Mouse (Mus musculus) MEL (cell line): ENCODE results near the gene Krt26. TPM values are rescaled to one million over a fixed set of nuclear protein-coding genes. Genes with fewer than 3 reads are reported as not detected.

Experiments used
- DNase-seq: peaks from one replicate; pipeline ENCODE4 v3.0.0; 2011; ENCODE audit warnings: low read depth, low spot score
- H3K27ac ChIP-seq: 2 replicates; pipeline ENCODE4 v1.5.1; 2012; ENCODE audit warnings: low read depth, mild to moderate bottlenecking, control low read depth, low read length, moderate library complexity; ENCODE audit not compliant: control insufficient read depth
- H3K27me3 ChIP-seq, 2 experiments: fragments of 150-350 bp in 1 of 2; sonication (generic) in 1 of 2; 2 replicates each; pipeline ENCODE4 v1.6.1; 2012; ENCODE audit warnings: low read length in 2 of 2, mild to moderate bottlenecking in 2 of 2, improper control_type of control experiment in 1 of 2, moderate library complexity in 1 of 2; ENCODE audit not compliant: insufficient read depth in 2 of 2, control insufficient read depth in 1 of 2
- H3K36me3 ChIP-seq, 2 experiments: 2 replicates each; pipeline ENCODE4 v1.6.1; 2012 to 2014; ENCODE audit warnings: low read length in 2 of 2, improper control_type of control experiment in 1 of 2, inconsistent platforms in 1 of 2, mild to moderate bottlenecking in 1 of 2; ENCODE audit not compliant: insufficient read depth in 2 of 2, control insufficient read depth in 1 of 2
- H3K4me1 ChIP-seq, 2 experiments: fragments of 150-350 bp in 1 of 2; sonication (generic) in 1 of 2; 2 replicates each; pipeline ENCODE4 v1.6.1; 2012; ENCODE audit warnings: low read length in 2 of 2, improper control_type of control experiment in 1 of 2, mild to moderate bottlenecking in 1 of 2; ENCODE audit not compliant: insufficient read depth in 2 of 2, control insufficient read depth in 1 of 2
- H3K4me3 ChIP-seq, 2 experiments: fragments of 150-350 bp in 1 of 2; sonication (generic) in 1 of 2; 2 replicates each; pipeline ENCODE4 v1.5.1; 2012; ENCODE audit warnings: low read depth in 2 of 2, low read length in 2 of 2, mild to moderate bottlenecking in 2 of 2, moderate library complexity in 2 of 2, control low read depth in 1 of 2, improper control_type of control experiment in 1 of 2; ENCODE audit not compliant: control insufficient read depth in 1 of 2, insufficient read depth in 1 of 2
- H3K79me2 ChIP-seq: 2 replicates; pipeline ENCODE4 v1.6.1; 2012; ENCODE audit warnings: mild to moderate bottlenecking, low read length, moderate library complexity; ENCODE audit not compliant: control insufficient read depth, poor library complexity, insufficient read depth
- H3K9ac ChIP-seq: 2 replicates; pipeline ENCODE4 v1.6.1; 2012; ENCODE audit warnings: low read depth, mild to moderate bottlenecking, control low read depth, low read length, moderate library complexity; ENCODE audit not compliant: control insufficient read depth, poor library complexity, severe bottlenecking
- H3K9me3 ChIP-seq: fragments of 150-350 bp; sonication (generic); replicated peaks from 2 replicates; pipeline ENCODE4 v1.6.1; 2012; ENCODE audit warnings: mild to moderate bottlenecking, low read length, improper control_type of control experiment, moderate library complexity; ENCODE audit not compliant: insufficient read depth
- BHLHE40 ChIP-seq: IDR thresholded peaks from 2 replicates; pipeline ENCODE4 v1.6.1; 2012; ENCODE audit warnings: low read depth, mild to moderate bottlenecking, inconsistent platforms, low read length, improper control_type of control experiment, borderline replicate concordance
- CTCF ChIP-seq, 3 experiments: IDR thresholded peaks in 2 of 3; conservative IDR thresholded peaks in 1 of 3; 2 replicates each; pipeline ENCODE4 v1.5.1; 2011 to 2012; ENCODE audit warnings: low read length in 3 of 3, low read depth in 2 of 3, mild to moderate bottlenecking in 2 of 3, improper control_type of control experiment in 1 of 3, inconsistent platforms in 1 of 3, mixed read lengths in 1 of 3, moderate library complexity in 1 of 3; ENCODE audit not compliant: control insufficient read depth in 1 of 3, insufficient read depth in 1 of 3, poor library complexity in 1 of 3, severe bottlenecking in 1 of 3
- EP300 ChIP-seq, 2 experiments: IDR thresholded peaks; 2 replicates each; pipeline ENCODE4 v1.6.1; 2011; ENCODE audit warnings: improper control_type of control experiment in 2 of 2, low read length in 2 of 2, low read depth in 1 of 2, mild to moderate bottlenecking in 1 of 2
- ETS1 ChIP-seq: IDR thresholded peaks from 2 replicates; pipeline ENCODE4 v1.6.1; 2012; ENCODE audit warnings: low read depth, mild to moderate bottlenecking, inconsistent platforms, low read length, improper control_type of control experiment, moderate library complexity
- HCFC1 ChIP-seq: IDR thresholded peaks from 2 replicates; pipeline ENCODE4 v1.6.1; 2012; ENCODE audit warnings: low read depth, mild to moderate bottlenecking, inconsistent platforms, low read length, improper control_type of control experiment, moderate library complexity
- KAT2A ChIP-seq: conservative IDR thresholded peaks from 2 replicates; pipeline ENCODE4 v1.6.1; 2012; ENCODE audit warnings: low read depth, low read length, improper control_type of control experiment, inconsistent platforms
- MAFK ChIP-seq: IDR thresholded peaks from 2 replicates; pipeline ENCODE4 v1.6.1; 2011; ENCODE audit warnings: low read depth, mild to moderate bottlenecking, low read length, improper control_type of control experiment, borderline replicate concordance
- MAZ ChIP-seq: IDR thresholded peaks from 2 replicates; pipeline ENCODE4 v1.6.1; 2012; ENCODE audit warnings: low read depth, mild to moderate bottlenecking, inconsistent platforms, low read length, improper control_type of control experiment
- MXI1 ChIP-seq: IDR thresholded peaks from 2 replicates; pipeline ENCODE4 v1.6.1; 2011; ENCODE audit warnings: mild to moderate bottlenecking, low read depth, low read length, improper control_type of control experiment
- MYB ChIP-seq: IDR thresholded peaks from 2 replicates; pipeline ENCODE4 v1.6.1; 2011; ENCODE audit warnings: mild to moderate bottlenecking, low read depth, low read length, improper control_type of control experiment
- NRF1 ChIP-seq: IDR thresholded peaks from 2 replicates; pipeline ENCODE4 v1.6.1; 2014; ENCODE audit warnings: low read depth, mild to moderate bottlenecking, inconsistent platforms, low read length, improper control_type of control experiment, moderate library complexity; ENCODE audit not compliant: poor library complexity, insufficient read depth, severe bottlenecking
- POLR2A ChIP-seq, 2 experiments: IDR thresholded peaks; 2 replicates each; pipeline ENCODE4 v1.6.1; 2011 to 2012; ENCODE audit warnings: low read length in 2 of 2, mild to moderate bottlenecking in 2 of 2, control low read depth in 1 of 2, improper control_type of control experiment in 1 of 2, low read depth in 1 of 2, moderate library complexity in 1 of 2; ENCODE audit not compliant: control insufficient read depth in 1 of 2, insufficient read depth in 1 of 2, poor library complexity in 1 of 2
- SMC3 ChIP-seq: IDR thresholded peaks from 2 replicates; pipeline ENCODE4 v1.6.1; 2011; ENCODE audit warnings: low read depth, low read length, improper control_type of control experiment
- TAL1 ChIP-seq: IDR thresholded peaks from 2 replicates; pipeline ENCODE4 v1.6.1; 2012; ENCODE audit warnings: mild to moderate bottlenecking, inconsistent platforms, low read length, moderate library complexity, mixed read lengths
- TBP ChIP-seq: IDR thresholded peaks from 2 replicates; pipeline ENCODE4 v1.8.0; 2011; ENCODE audit warnings: low read depth, low read length, improper control_type of control experiment
- UBTF ChIP-seq: IDR thresholded peaks from 2 replicates; pipeline ENCODE4 v1.6.1; 2012; ENCODE audit warnings: low read depth, mild to moderate bottlenecking, inconsistent platforms, low read length, improper control_type of control experiment, moderate library complexity, borderline replicate concordance; ENCODE audit not compliant: insufficient read depth
- USF1 ChIP-seq: IDR thresholded peaks from 2 replicates; pipeline ENCODE4 v1.6.1; 2014; ENCODE audit warnings: low read depth, mild to moderate bottlenecking, inconsistent platforms, low read length, improper control_type of control experiment, moderate library complexity
- USF2 ChIP-seq, 2 experiments: IDR thresholded peaks; 2 replicates each; pipeline ENCODE4 v1.6.1; 2011 to 2012; ENCODE audit warnings: improper control_type of control experiment in 2 of 2, low read length in 2 of 2, borderline replicate concordance in 1 of 2, inconsistent platforms in 1 of 2, low read depth in 1 of 2, mild to moderate bottlenecking in 1 of 2; ENCODE audit not compliant: insufficient read depth in 1 of 2
- ZNF384 ChIP-seq: IDR thresholded peaks from 2 replicates; pipeline ENCODE4 v1.6.1; 2012; ENCODE audit warnings: low read depth, mild to moderate bottlenecking, inconsistent platforms, low read length, improper control_type of control experiment
- polyA plus RNA-seq, 2 experiments: library from polyadenylated mRNA; stranded (reverse) in 1 of 2; unstranded in 1 of 2; fragments of >175 nt in 1 of 2; fragments of >200 nt in 1 of 2; gene quantifications; 2 replicates each; pipeline versions ENCODE4 v1.2.1 to v1.2.4; 2012; ENCODE audit warnings: low replicate concordance in 2 of 2, low read depth in 1 of 2; ENCODE audit not compliant: insufficient read length in 2 of 2, insufficient read depth in 1 of 2, missing spikeins in 1 of 2
- total RNA-seq: library from RNA; depleted of rRNA; stranded (reverse); fragments of 300-350 nt; gene quantifications from 2 replicates; pipeline ENCODE4 v1.2.3, GENCODE M21; 2012; rRNA removed

The Krt26 gene
- total RNA-seq, result not detected in 2 replicates
- polyA plus RNA-seq, result not detected

DNA sequence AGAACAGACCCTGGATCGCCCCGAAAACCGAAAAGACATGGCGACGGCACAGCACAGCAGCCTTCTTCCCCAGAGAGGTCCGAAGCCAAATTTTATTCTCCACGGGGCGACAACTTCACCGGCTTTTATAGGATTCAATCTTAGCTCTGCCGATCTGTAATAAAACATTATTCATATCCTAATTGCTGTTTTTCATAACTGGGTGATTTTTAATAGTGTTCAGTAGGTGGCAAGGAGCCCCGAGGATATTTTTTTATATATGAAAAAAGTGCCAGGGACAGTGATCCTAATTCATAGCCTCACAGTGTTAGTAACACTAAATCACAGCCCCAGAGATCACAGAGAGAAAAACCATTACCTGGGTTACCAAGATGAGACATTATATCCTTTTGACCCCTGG, at the start of gene Krt26:
Krt26 (minus strand) TSS at position 101 of the 400 bp plus-strand sequence.
- no peak for TF ChIP-seq USF2 (IDR thresholded peaks at IDR 0.05; ENCODE audit: borderline replicate concordance in 1 of 2, insufficient read depth in 1 of 2, low read depth in 1 of 2, low read length in 2 of 2)
- TF ChIP-seq BHLHE40, result no peak
- TF ChIP-seq MXI1, result no peak
- TF ChIP-seq TBP, result no peak
- TF ChIP-seq ZNF384, result no peak
- no peak for TF ChIP-seq CTCF (IDR thresholded peaks at IDR 0.05 in 2 of 3, conservative IDR thresholded peaks at IDR 0.05 in 1 of 3; ENCODE audit: control insufficient read depth in 1 of 3, insufficient read depth in 1 of 3, low read depth in 2 of 3, low read length in 3 of 3, poor library complexity in 1 of 3, severe bottlenecking in 1 of 3)
- no peak for TF ChIP-seq MYB
- TF ChIP-seq KAT2A, result no peak
- TF ChIP-seq MAFK, result no peak
- no peak for TF ChIP-seq MAZ
- TF ChIP-seq EP300 (IDR thresholded peaks at IDR 0.05; ENCODE audit: low read depth in 1 of 2, low read length in 2 of 2), result no peak
- TF ChIP-seq, all 39 proteins: peak for 0
- no peak for DNase-seq
- no peak within 1 kb of the TSS for H3K27ac ChIP-seq
- H3K9me3 ChIP-seq, result no peaks in the 10 kb centered on the region
- no peaks in the 10 kb centered on the region for H3K36me3 ChIP-seq
- no peak within 1 kb of the TSS for H3K9ac ChIP-seq
- no peaks in the 10 kb centered on the region for H3K4me1 ChIP-seq
- no peak within 1 kb of the TSS for H3K4me3 ChIP-seq
- H3K79me2 ChIP-seq, result no peaks in the 10 kb centered on the region
- peaks cover 0 to 6% of the 10 kb centered on the region in 2 experiments; a peak in 3 of 4 replicates for H3K27me3 ChIP-seq

DNA sequence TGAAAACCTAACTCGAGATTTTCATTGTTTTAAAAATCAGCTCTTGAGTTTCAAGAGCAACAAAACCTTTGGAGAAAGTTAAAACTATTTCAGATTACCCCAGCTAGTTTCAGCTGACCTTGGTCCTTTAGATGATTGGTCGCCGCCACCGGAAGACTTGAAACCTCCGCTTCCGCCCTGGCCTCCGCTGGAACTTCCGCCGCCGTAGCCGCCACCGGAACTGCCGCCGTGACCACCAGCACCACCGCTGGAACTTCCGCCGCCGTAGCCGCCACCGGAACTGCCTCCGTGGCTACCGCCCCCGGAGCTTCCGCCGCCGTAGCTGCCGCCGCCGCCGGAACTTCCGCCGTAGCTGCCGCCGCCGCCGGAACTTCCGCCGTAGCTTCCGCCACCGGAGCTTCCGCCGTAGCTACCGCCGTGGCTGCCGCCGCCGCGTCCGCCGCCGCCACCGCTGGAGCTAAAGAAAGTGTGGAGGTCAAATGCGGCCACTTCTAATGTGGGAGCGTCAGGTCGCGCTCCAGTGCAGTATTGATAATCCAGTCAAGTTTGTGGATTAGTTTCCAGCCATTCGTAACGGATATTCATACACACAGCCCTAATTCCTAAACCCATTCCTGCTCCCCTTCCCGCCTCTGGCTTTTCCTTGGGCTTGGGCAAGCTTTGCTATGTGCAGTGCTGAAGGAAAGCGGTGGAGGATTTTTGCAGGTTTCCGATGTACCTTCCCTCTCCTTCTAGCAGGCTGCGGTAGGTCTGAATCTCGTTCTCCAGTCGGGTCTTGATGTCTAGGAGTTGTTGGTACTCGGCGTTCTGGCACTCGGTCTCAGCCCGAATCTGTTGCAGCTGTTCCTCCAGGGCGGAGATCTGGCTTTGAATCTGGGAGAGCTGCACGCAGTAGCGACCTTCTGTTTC, 48.3 kb upstream of the Krt26 start:
- Histone ChIP-seq H3K27me3 (peaks cover 12 to 16% of the 10 kb centered on the region in 2 experiments), H3K9me3 (no peaks in the 10 kb centered on the region), H3K79me2 (no peaks in the 10 kb centered on the region)
- DNase-seq, result no peak
- TF ChIP-seq MAZ (no peak), POLR2A (IDR thresholded peaks at IDR 0.05; ENCODE audit: control insufficient read depth in 1 of 2, insufficient read depth in 1 of 2, low read depth in 1 of 2, low read length in 2 of 2, poor library complexity in 1 of 2) (no peak), BHLHE40 (no peak), SMC3 (no peak), USF1 (no peak), MYB (no peak), HCFC1 (no peak), TBP (no peak), ZNF384 (no peak), TAL1 (no peak), UBTF (no peak), ETS1 (no peak), NRF1 (no peak)
- TF ChIP-seq, all 39 proteins: peak for 0
- Histone ChIP-seq H3K36me3 (no peaks in the 10 kb centered on the region), H3K4me3 (no peak overlapping the region), H3K9ac (no peak overlapping the region), H3K27ac (no peak overlapping the region), H3K4me1 (no peaks in the 10 kb centered on the region)
